Mouse (Mus musculus) G1E (cell line): ENCODE results near the gene Myo6.

Experiments
- CTCF ChIP-seq: IDR thresholded peaks from 2 replicates; pipeline ENCODE4 v1.5.1; 2012; ENCODE audit warnings: low read depth, low read length, inconsistent platforms, mixed read lengths
- GATA1 ChIP-seq: IDR thresholded peaks from 2 replicates; pipeline ENCODE4 v1.6.1; 2012; ENCODE audit warnings: borderline replicate concordance, low read length, inconsistent platforms, mixed read lengths
- GATA2 ChIP-seq: IDR thresholded peaks from 2 replicates; pipeline ENCODE4 v1.6.1; 2012; ENCODE audit warnings: low read depth, low read length, inconsistent platforms, borderline replicate concordance
- TAL1 ChIP-seq: conservative IDR thresholded peaks from 2 replicates; pipeline ENCODE4 v1.6.1; 2012; ENCODE audit warnings: low read depth, low read length, inconsistent platforms, mixed read lengths

- no peak for TF ChIP-seq CTCF
- TF ChIP-seq GATA1, result no peak
- no peak for TF ChIP-seq TAL1
- TF ChIP-seq GATA2, result no peak
Observed at GRCm38 (mm10) chr9:80163126-80163723, 1.6 kb upstream of the Myo6 start.
